Mouse (Mus musculus): ENCODE results near the gene Sycp2. TPM values are rescaled to one million over a fixed set of nuclear protein-coding genes. Genes with fewer than 3 reads are reported as not detected.

Sycp2 gene
- polyA plus RNA-seq, 1 experiment from 2014 or later, result 0.09 TPM

GRCm38 (mm10) chr2:178420576-178420975 is 13.1 kb upstream of the Sycp2 start:
- 75% methylated on average over 9 of the region's 9 CpGs for WGBS
- no peaks in the 10 kb centered on the region for H3K36me3 ChIP-seq (ENCODE audit: control insufficient read depth, insufficient read depth, low read length)
- no peak for ATAC-seq (ENCODE audit: insufficient read depth, low FRiP score, low TSS enrichment)
- H3K4me1 ChIP-seq (ENCODE audit: control insufficient read depth, insufficient read depth, low read length), result no peaks in the 10 kb centered on the region
- no peak overlapping the region for H3K4me3 ChIP-seq (ENCODE audit: low read depth, low read length)
- no peak overlapping the region for H3K4me2 ChIP-seq (ENCODE audit: low read depth)
- no peak for DNase-seq (ENCODE audit: low spot score)
- H3K9me3 ChIP-seq (ENCODE audit: control insufficient read depth, low read length), result no peaks in the 10 kb centered on the region
- no peak overlapping the region for H3K27ac ChIP-seq (ENCODE audit: low read depth, low read length)
- no peaks in the 10 kb centered on the region for H3K27me3 ChIP-seq (ENCODE audit: control insufficient read depth, insufficient read depth, low read length)
- H3K9ac ChIP-seq (ENCODE audit: low read length), result no peak overlapping the region

- no peak overlapping the region for H3K27ac ChIP-seq (ENCODE audit: low read depth, low read length)
- peaks cover 11% of the 10 kb centered on the region for H3K4me1 ChIP-seq (ENCODE audit: control insufficient read depth, insufficient read depth, low read length)
- H3K9ac ChIP-seq (ENCODE audit: low read length), result no peak overlapping the region
- WGBS, result 60% methylated on average over 4 of the region's 4 CpGs
- no peak overlapping the region for H3K4me3 ChIP-seq (ENCODE audit: low read depth, low read length)
- H3K36me3 ChIP-seq (ENCODE audit: control insufficient read depth, insufficient read depth, low read length), result no peaks in the 10 kb centered on the region
- DNase-seq (ENCODE audit: low spot score) (no peak), ATAC-seq (ENCODE audit: insufficient read depth, low FRiP score, low TSS enrichment) (no peak)
- peaks cover 12% of the 10 kb centered on the region for H3K27me3 ChIP-seq (ENCODE audit: control insufficient read depth, insufficient read depth, low read length)
- no peaks in the 10 kb centered on the region for H3K9me3 ChIP-seq (ENCODE audit: control insufficient read depth, low read length)
- no peak overlapping the region for H3K4me2 ChIP-seq (ENCODE audit: low read depth)
Measured at GRCm38 (mm10) chr2:178416970-178417369, 9.5 kb upstream of the Sycp2 start.

GRCm38 (mm10) chr2:178416427-178416826 is 8.9 kb upstream of the Sycp2 start:
- Histone ChIP-seq H3K4me1 (ENCODE audit: control insufficient read depth, insufficient read depth, low read length) (peaks cover 11% of the 10 kb centered on the region), H3K4me3 (ENCODE audit: low read depth, low read length) (no peak overlapping the region), H3K9me3 (ENCODE audit: control insufficient read depth, low read length) (no peaks in the 10 kb centered on the region), H3K27ac (ENCODE audit: low read depth, low read length) (no peak overlapping the region), H3K27me3 (ENCODE audit: control insufficient read depth, insufficient read depth, low read length) (peaks cover 12% of the 10 kb centered on the region), H3K9ac (ENCODE audit: low read length) (no peak overlapping the region), H3K36me3 (ENCODE audit: control insufficient read depth, insufficient read depth, low read length) (no peaks in the 10 kb centered on the region), H3K4me2 (ENCODE audit: low read depth) (no peak overlapping the region)
- ATAC-seq (ENCODE audit: insufficient read depth, low FRiP score, low TSS enrichment) (no peak), DNase-seq (ENCODE audit: low spot score) (no peak)
- 80% methylated on average over 13 of the region's 13 CpGs for WGBS

- Histone ChIP-seq H3K4me1 (ENCODE audit: control insufficient read depth, insufficient read depth, low read length) (peaks cover 11% of the 10 kb centered on the region), H3K36me3 (ENCODE audit: control insufficient read depth, insufficient read depth, low read length) (no peaks in the 10 kb centered on the region), H3K4me3 (ENCODE audit: low read depth, low read length) (peak overlapping the region; percentile 69), H3K4me2 (ENCODE audit: low read depth) (peak overlapping the region; percentile 60), H3K27me3 (ENCODE audit: control insufficient read depth, insufficient read depth, low read length) (peaks cover 12% of the 10 kb centered on the region), H3K9me3 (ENCODE audit: control insufficient read depth, low read length) (no peaks in the 10 kb centered on the region), H3K9ac (ENCODE audit: low read length) (no peak overlapping the region; the same call in 1 of the 2 replicates), H3K27ac (ENCODE audit: low read depth, low read length) (no peak overlapping the region)
- WGBS, result 24% methylated on average over 3 of the region's 3 CpGs
- ATAC-seq (ENCODE audit: insufficient read depth, low FRiP score, low TSS enrichment), result no peak
- DNase-seq (ENCODE audit: low spot score), result no peak
Measured at GRCm38 (mm10) chr2:178415150-178415448, 7.6 kb upstream of the Sycp2 start.

GRCm38 (mm10) chr2:178414261-178415149 is 7.0 kb upstream of the Sycp2 start, which contains the start of the genes Ppp1r3d and Fam217b:
Ppp1r3d (minus strand) TSS chr2:178414472.
Fam217b (plus strand) TSS chr2:178414524.
- under 1% methylated on average over 68 of the region's 74 CpGs for WGBS
- Histone ChIP-seq H3K9me3 (ENCODE audit: control insufficient read depth, low read length) (no peaks in the 10 kb centered on the region), H3K4me1 (ENCODE audit: control insufficient read depth, insufficient read depth, low read length) (peaks cover 11% of the 10 kb centered on the region), H3K36me3 (ENCODE audit: control insufficient read depth, insufficient read depth, low read length) (no peaks in the 10 kb centered on the region), H3K4me2 (ENCODE audit: low read depth) (peak within 1 kb of the TSS; percentile 60), H3K9ac (ENCODE audit: low read length) (peak within 1 kb of the TSS; percentile 37), H3K27me3 (ENCODE audit: control insufficient read depth, insufficient read depth, low read length) (peaks cover 12% of the 10 kb centered on the region), H3K4me3 (ENCODE audit: low read depth, low read length) (peak within 1 kb of the TSS; percentile 69), H3K27ac (ENCODE audit: low read depth, low read length) (peak within 1 kb of the TSS; percentile 3; the same call in 1 of the 2 replicates)
- DNase-seq (ENCODE audit: low spot score) (peak; percentile 72), ATAC-seq (ENCODE audit: insufficient read depth, low FRiP score, low TSS enrichment) (peak; percentile 84)

GRCm38 (mm10) chr2:178413481-178414260 is 6.2 kb upstream of the Sycp2 start:
- Histone ChIP-seq H3K9me3 (ENCODE audit: control insufficient read depth, low read length) (no peaks in the 10 kb centered on the region), H3K4me3 (ENCODE audit: low read depth, low read length) (peak overlapping the region; percentile 69), H3K27me3 (ENCODE audit: control insufficient read depth, insufficient read depth, low read length) (peaks cover 12% of the 10 kb centered on the region), H3K36me3 (ENCODE audit: control insufficient read depth, insufficient read depth, low read length) (no peaks in the 10 kb centered on the region), H3K9ac (ENCODE audit: low read length) (peak overlapping the region; percentile 37), H3K4me2 (ENCODE audit: low read depth) (peak overlapping the region; percentile 60), H3K27ac (ENCODE audit: low read depth, low read length) (no peak overlapping the region), H3K4me1 (ENCODE audit: control insufficient read depth, insufficient read depth, low read length) (peaks cover 11% of the 10 kb centered on the region)
- ATAC-seq (ENCODE audit: insufficient read depth, low FRiP score, low TSS enrichment) (peak; percentile 10; the same call in 1 of the 2 replicates), DNase-seq (ENCODE audit: low spot score) (peak; percentile 21)
- WGBS, result 16% methylated on average over 75 of the region's 75 CpGs

- 68% methylated on average over 13 of the region's 13 CpGs for WGBS
- peaks cover 11% of the 10 kb centered on the region for H3K4me1 ChIP-seq (ENCODE audit: control insufficient read depth, insufficient read depth, low read length)
- ATAC-seq (ENCODE audit: insufficient read depth, low FRiP score, low TSS enrichment) (no peak), DNase-seq (ENCODE audit: low spot score) (peak; percentile 24)
- H3K36me3 ChIP-seq (ENCODE audit: control insufficient read depth, insufficient read depth, low read length), result no peaks in the 10 kb centered on the region
- H3K4me2 ChIP-seq (ENCODE audit: low read depth), result peak overlapping the region; percentile 60
- H3K4me3 ChIP-seq (ENCODE audit: low read depth, low read length), result no peak overlapping the region; the same call in 1 of the 2 replicates
- no peak overlapping the region for H3K27ac ChIP-seq (ENCODE audit: low read depth, low read length)
- H3K9ac ChIP-seq (ENCODE audit: low read length), result no peak overlapping the region
- peaks cover 12% of the 10 kb centered on the region for H3K27me3 ChIP-seq (ENCODE audit: control insufficient read depth, insufficient read depth, low read length)
- no peaks in the 10 kb centered on the region for H3K9me3 ChIP-seq (ENCODE audit: control insufficient read depth, low read length)
Measured at GRCm38 (mm10) chr2:178413081-178413480, 5.6 kb upstream of the Sycp2 start.

GRCm38 (mm10) chr2:178412598-178412997 is 5.1 kb upstream of the Sycp2 start:
- no peak for DNase-seq (ENCODE audit: low spot score)
- peaks cover 12% of the 10 kb centered on the region for H3K27me3 ChIP-seq (ENCODE audit: control insufficient read depth, insufficient read depth, low read length)

More at GRCm38 (mm10) chr2:178412598-178412997, 5.1 kb upstream of the Sycp2 start:
- H3K4me2 ChIP-seq (ENCODE audit: low read depth), result no peak overlapping the region
- no peak overlapping the region for H3K4me3 ChIP-seq (ENCODE audit: low read depth, low read length)
- ATAC-seq (ENCODE audit: insufficient read depth, low FRiP score, low TSS enrichment), result no peak
- H3K27ac ChIP-seq (ENCODE audit: low read depth, low read length), result no peak overlapping the region
- WGBS, result 78% methylated on average over 6 of the region's 6 CpGs
- no peak overlapping the region for H3K9ac ChIP-seq (ENCODE audit: low read length)
- H3K36me3 ChIP-seq (ENCODE audit: control insufficient read depth, insufficient read depth, low read length), result no peaks in the 10 kb centered on the region
- H3K4me1 ChIP-seq (ENCODE audit: control insufficient read depth, insufficient read depth, low read length), result peaks cover 11% of the 10 kb centered on the region
- H3K9me3 ChIP-seq (ENCODE audit: control insufficient read depth, low read length), result no peaks in the 10 kb centered on the region
